Mouse (Mus musculus) small intestine, adult 2 months (tissue): ENCODE data around the gene Mgat4e. TPM values are rescaled to one million over a fixed set of nuclear protein-coding genes. Genes with fewer than 3 reads are reported as not detected.

Experiments
- H3K27ac ChIP-seq: fragments of 200-500 bp; 2 replicates; pipeline ENCODE4 v1.5.1; 2012; ENCODE audit warnings: low read depth, low read length, control low read depth, inconsistent platforms; ENCODE audit not compliant: insufficient read depth
- H3K27me3 ChIP-seq: fragments of 200-500 bp; 2 replicates; pipeline ENCODE4 v1.6.1; 2012; ENCODE audit warnings: mild to moderate bottlenecking, moderate library complexity, low read length, inconsistent platforms; ENCODE audit not compliant: control insufficient read depth, insufficient read depth
- H3K36me3 ChIP-seq: fragments of 200-500 bp; 2 replicates; pipeline ENCODE4 v1.6.1; 2012; ENCODE audit warnings: mild to moderate bottlenecking, low read length, control low read depth, inconsistent platforms; ENCODE audit not compliant: control insufficient read depth, insufficient read depth
- H3K4me1 ChIP-seq: fragments of 200-500 bp; 2 replicates; pipeline ENCODE4 v1.6.1; 2012; ENCODE audit warnings: low read length, inconsistent platforms, mixed read lengths; ENCODE audit not compliant: control insufficient read depth, insufficient read depth, insufficient read length
- H3K4me3 ChIP-seq: fragments of 200-500 bp; 2 replicates; pipeline ENCODE4 v1.5.1; 2012; ENCODE audit warnings: low read depth, mild to moderate bottlenecking, control low read depth, inconsistent platforms, low read length, moderate library complexity
- CTCF ChIP-seq: fragments of 200-500 bp; IDR thresholded peaks from 2 replicates; pipeline ENCODE4 v1.5.1; 2012; ENCODE audit warnings: low read depth, mild to moderate bottlenecking, control low read depth, inconsistent platforms, low read length, moderate library complexity, mixed read lengths; ENCODE audit not compliant: insufficient replicate concordance, insufficient read length; ENCODE audit errors: extremely low read depth
- POLR2A ChIP-seq: fragments of 200-500 bp; IDR thresholded peaks from 2 replicates; pipeline ENCODE4 v1.6.1; 2012; ENCODE audit warnings: low read depth, mild to moderate bottlenecking, control low read depth, inconsistent platforms, low read length, moderate library complexity
- WGBS: fragments of 180-500 bp; shearing (Covaris S2); methylation state at CpG from one replicate; pipeline ENCODE4 v1.1.7; 2018; 5-methylcytosine and 5-hydroxymethylcytosine counted together
- polyA plus RNA-seq: library from polyadenylated mRNA; depleted of rRNA; stranded (reverse); fragments of >200 nt; gene quantifications from 2 replicates; pipeline ENCODE4 v1.2.3, GENCODE M21; 2012; rRNA removed

Mgat4e gene
- polyA plus RNA-seq, 1 experiment = not detected

DNA sequence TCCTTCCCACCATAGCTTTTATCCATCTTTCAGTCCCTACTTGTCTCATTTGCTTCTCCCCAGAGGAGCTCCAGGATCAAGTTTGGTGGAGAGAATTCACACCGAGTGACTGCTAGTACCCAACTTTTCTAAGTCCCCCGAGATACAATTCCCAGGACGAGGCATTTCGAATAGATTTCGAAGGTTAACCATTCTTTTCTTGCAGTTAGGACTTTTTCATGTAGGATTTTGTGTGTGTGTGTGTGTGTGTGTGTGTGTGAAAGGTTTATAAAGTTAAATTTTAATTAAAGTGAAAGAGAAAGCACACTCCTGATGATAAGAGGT, 54.3 kb downstream of the Mgat4e start:
- H3K4me3 ChIP-seq = peak overlapping the region; percentile 85
- no peaks in the 10 kb centered on the region for H3K27me3 ChIP-seq
- TF ChIP-seq POLR2A (no peak), CTCF (no peak)
- peak overlapping the region; percentile 94 for H3K27ac ChIP-seq
- peaks cover 5% of the 10 kb centered on the region; the same call in 1 of the 2 replicates for H3K4me1 ChIP-seq
- 0 out of 2 replicates have a peak, but pooled peaks cover 4% of the 10 kb centered on the region for H3K36me3 ChIP-seq
- 6% methylated on average over 5 of the region's 5 CpGs for WGBS

DNA sequence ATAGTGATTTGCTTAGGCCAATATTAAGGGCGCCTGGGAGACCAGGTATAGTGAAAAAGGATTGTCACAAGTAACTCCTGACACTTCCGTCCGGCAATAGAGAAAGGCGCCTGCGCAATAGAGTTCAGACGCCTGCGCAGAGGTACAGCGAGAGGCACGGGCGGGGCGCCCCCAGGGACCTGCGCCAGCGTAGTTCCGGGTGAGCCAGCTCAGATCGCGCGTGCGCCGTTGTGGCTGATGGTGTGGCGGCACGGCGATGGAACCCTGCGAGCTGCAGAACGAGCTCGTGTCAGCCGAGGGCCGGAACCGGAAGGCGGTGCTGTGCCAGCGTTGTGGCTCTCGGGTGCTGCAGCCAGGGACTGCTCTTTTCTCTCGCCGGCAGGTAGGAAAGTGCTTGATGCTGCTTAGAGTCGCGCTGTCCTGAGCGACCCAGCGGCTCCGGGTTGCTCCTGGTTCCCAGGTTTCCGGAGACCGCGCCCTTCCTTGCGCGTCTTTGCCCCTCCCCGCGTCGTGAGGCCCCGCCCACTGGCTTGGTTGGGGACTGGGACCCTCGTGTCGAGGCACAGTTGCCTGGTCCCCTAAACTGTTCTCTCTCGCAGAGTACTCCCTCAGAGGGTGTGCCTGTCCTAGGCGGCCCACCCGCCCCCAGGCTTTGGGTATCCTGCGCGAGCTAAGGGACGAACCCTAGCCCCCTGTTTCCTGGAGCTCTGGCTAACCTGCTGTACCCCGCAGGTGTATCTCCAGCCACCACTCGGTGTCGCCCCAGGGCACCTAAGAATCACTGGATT, 54.9 kb downstream of the Mgat4e start, which contains the start of gene Rabif:
Gene Rabif (plus strand): TSS at position 221 of the 788 bp plus-strand sequence.
- H3K27me3 ChIP-seq = no peaks in the 10 kb centered on the region
- peak within 1 kb of the TSS; percentile 94 for H3K27ac ChIP-seq
- peak within 1 kb of the TSS; percentile 85 for H3K4me3 ChIP-seq
- TF ChIP-seq CTCF (peak; percentile 56; the same call in 1 of the 2 replicates), POLR2A (0 out of 2 replicates have a peak, but pooled peaks have one; percentile 59)
- peaks cover 5% of the 10 kb centered on the region; the same call in 1 of the 2 replicates for H3K36me3 ChIP-seq
- WGBS = under 1% methylated on average over 58 of the region's 58 CpGs
- H3K4me1 ChIP-seq = peaks cover 5% of the 10 kb centered on the region; the same call in 1 of the 2 replicates

DNA sequence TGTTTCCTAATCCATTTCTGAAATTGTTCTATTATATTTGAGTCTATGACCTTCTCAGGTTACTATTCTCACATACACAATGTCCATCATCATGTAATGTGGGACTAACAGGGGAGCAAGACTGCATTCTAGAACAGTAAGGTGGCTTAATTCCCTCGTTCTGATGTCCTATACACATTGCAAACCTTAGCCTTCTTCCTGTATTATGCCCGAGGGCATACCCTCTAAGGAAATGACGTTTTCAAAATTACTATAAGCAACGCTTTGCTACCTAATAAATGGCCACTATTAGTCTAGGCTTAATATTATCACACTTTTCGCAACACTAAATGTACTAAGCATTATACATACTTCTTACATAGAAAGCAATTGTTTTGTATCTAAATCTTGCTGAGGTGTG, 55.5 kb downstream of the Mgat4e start:
- peaks cover 5% of the 10 kb centered on the region; the same call in 1 of the 2 replicates for H3K4me1 ChIP-seq
- H3K36me3 ChIP-seq = peaks cover 10% of the 10 kb centered on the region
- 10% methylated on average over 5 of the region's 5 CpGs for WGBS
- TF ChIP-seq POLR2A (no peak), CTCF (no peak)
- H3K4me3 ChIP-seq = peak overlapping the region; percentile 85; the same call in 1 of the 2 replicates
- H3K27ac ChIP-seq = peak overlapping the region; percentile 72; the same call in 1 of the 2 replicates
- no peaks in the 10 kb centered on the region for H3K27me3 ChIP-seq

DNA sequence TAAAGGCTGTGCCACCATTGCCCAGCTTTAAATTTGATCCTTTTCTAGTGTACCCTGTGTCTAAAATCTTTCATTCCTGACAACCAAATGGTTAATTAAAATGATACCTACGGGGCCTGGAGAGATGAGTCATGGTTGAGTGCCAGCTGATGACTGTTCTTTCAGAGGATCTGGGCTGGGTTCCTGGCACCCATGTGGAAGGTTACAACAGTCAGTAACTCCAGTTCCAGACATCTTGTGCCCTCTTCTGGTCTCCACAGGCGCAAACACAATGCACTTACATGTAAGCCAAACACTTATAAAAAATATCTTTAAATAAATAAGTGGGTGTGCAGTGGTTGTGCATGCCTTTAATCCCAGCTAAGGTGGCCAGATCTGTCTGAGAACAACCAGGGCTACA, 56.0 kb downstream of the Mgat4e start:
- Histone ChIP-seq H3K27ac (no peak overlapping the region), H3K27me3 (no peaks in the 10 kb centered on the region), H3K36me3 (peaks cover 14% of the 10 kb centered on the region), H3K4me3 (no peak overlapping the region), H3K4me1 (peaks cover 5% of the 10 kb centered on the region; the same call in 1 of the 2 replicates)
- TF ChIP-seq POLR2A (no peak), CTCF (no peak)
- WGBS = 63% methylated on average over 2 of the region's 2 CpGs

DNA sequence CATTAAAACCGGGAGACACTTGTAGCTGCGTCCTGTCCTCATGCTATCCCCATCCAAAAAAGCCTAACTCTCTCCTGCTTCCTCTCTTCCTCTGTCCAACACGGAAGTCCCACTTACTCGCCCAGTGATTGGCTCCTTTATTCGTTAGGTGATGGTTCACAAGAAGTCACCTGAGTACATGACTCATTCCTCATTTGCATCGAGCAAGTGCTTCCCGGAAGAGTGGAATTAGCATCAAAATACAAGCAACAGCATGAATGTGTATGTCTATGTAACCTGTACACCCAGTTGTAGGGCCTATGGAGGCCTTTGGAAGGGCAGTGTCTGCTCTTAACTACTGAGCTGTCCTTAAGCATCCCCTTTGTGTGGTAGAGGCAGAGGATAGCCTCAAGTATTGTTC, 57.2 kb downstream of the Mgat4e start:
- Histone ChIP-seq H3K36me3 (peaks cover 20% of the 10 kb centered on the region), H3K27me3 (no peaks in the 10 kb centered on the region), H3K4me1 (peaks cover 5% of the 10 kb centered on the region; the same call in 1 of the 2 replicates), H3K27ac (no peak overlapping the region), H3K4me3 (no peak overlapping the region)
- WGBS = 70% methylated on average over 7 of the region's 7 CpGs
- TF ChIP-seq CTCF (no peak), POLR2A (no peak)

Other genes with a start within 250 kb of the Mgat4e start
- gene Ppfia4, start 216.8 kb downstream of the Mgat4e start, polyA plus RNA-seq = 5.9 and 8.9 TPM in 2 replicates
- 82.6 and 133 TPM in 2 replicates for gene Tmem183a, start 187.7 kb downstream of the Mgat4e start, polyA plus RNA-seq
- not detected in 2 replicates for gene 4933406M09Rik, start 163.7 kb downstream of the Mgat4e start, polyA plus RNA-seq
- 11.8 and 17.8 TPM in 2 replicates for gene Cyb5r1, start 144.1 kb downstream of the Mgat4e start, polyA plus RNA-seq
- 59.6 and 97.7 TPM in 2 replicates for gene Adipor1, start 134.3 kb downstream of the Mgat4e start, polyA plus RNA-seq
- 1.2 and 2.3 TPM in 2 replicates for gene Klhl12, start 94.2 kb downstream of the Mgat4e start, polyA plus RNA-seq
- gene Rabif, start 55.0 kb downstream of the Mgat4e start, polyA plus RNA-seq = 5.8 and 8.5 TPM in 2 replicates
- 3.8 and 10.8 TPM in 2 replicates for gene Kdm5b, start 10.5 kb upstream of the Mgat4e start, polyA plus RNA-seq
- gene Syt2, start 97.0 kb upstream of the Mgat4e start, polyA plus RNA-seq = 1.2 and 3.0 TPM in 2 replicates